In the genomic region with DNA sequence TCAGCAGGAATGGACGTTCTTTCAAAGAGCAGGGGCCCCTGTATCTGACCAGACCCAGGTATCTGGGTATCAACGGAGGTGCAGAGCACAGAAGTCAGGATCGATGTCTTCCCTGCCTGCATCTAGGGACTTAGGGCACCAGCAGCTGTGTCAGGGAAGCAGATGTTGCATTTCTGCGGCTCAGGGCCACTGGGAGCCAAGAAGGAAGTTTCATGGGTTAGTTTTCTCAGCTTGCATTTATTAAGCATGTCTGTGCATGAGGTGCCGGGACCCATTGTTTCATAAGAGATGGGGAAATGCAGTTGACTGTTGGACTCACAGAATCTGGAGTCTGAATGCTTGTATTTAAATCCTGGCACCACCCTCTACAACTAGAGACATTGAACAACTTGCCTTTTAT, we compare ENCODE assay signal across 28 mouse cellular contexts.
DNase-seq lines count a peak whose midpoint lies in the region; ATAC-seq and TF ChIP-seq lines count a peak whose summit lies in the region.
"Had no signal": no experiment of that assay in that cellular context is flagged by ENCODE, and none has a peak within 500 bp of the region (broad histone marks: within the 10 kb centered on the region; RNA-seq: fewer than 3 reads in every experiment).

No protein-coding gene starts in this region.

- no peak for ATAC-seq in midbrain, embryonic 11.5 days (ENCODE audit: low FRiP score)
- no peak for ATAC-seq in embryonic facial prominence, embryonic 13.5 days (ENCODE audit: insufficient number of reproducible peaks, insufficient read depth, low FRiP score, low TSS enrichment, low read depth)
- ATAC-seq in megakaryocyte progenitor cell, adult 5-6 weeks (replicated peaks; ENCODE audit: poor library complexity) = peak; percentile 63
- no peak for ATAC-seq in kidney, embryonic 15.5 days (replicated peaks; ENCODE audit: low FRiP score)
- ATAC-seq: activated CD4-positive, CD25-positive, alpha-beta regulatory T cell, adult 4 months; intestine, postnatal 0 days; liver, embryonic 12.5 days; liver, postnatal 0 days had no signal

- H3K4me3 ChIP-seq in midbrain, embryonic 10.5 days = no peak overlapping the region
- no peak overlapping the region for H3K4me3 ChIP-seq in midbrain, embryonic 11.5 days (ENCODE audit: low read depth, low read length)
- no peak overlapping the region for H3K4me3 ChIP-seq in embryonic facial prominence, embryonic 13.5 days
- no peak overlapping the region for H3K4me3 ChIP-seq in heart, adult 2 months
- no peak overlapping the region for H3K4me3 ChIP-seq in kidney, embryonic 15.5 days (replicated peaks)
- H3K4me3 ChIP-seq: erythroblast, embryonic 14.5 days; forebrain, embryonic 12.5 days; heart, embryonic 13.5 days; layer of hippocampus, adult 2 months; liver, embryonic 12.5 days; neural tube, embryonic 15.5 days; stomach, embryonic 15.5 days had no signal

- no peak overlapping the region for H3K9ac ChIP-seq in midbrain, embryonic 11.5 days (ENCODE audit: low read length)
- no peak overlapping the region for H3K9ac ChIP-seq in embryonic facial prominence, embryonic 13.5 days
- H3K9ac ChIP-seq in heart, adult 2 months (ENCODE audit: low read depth, low read length) = no peak overlapping the region
- no peak overlapping the region for H3K9ac ChIP-seq in kidney, embryonic 15.5 days
- H3K9ac ChIP-seq: forebrain, embryonic 12.5 days; heart, embryonic 13.5 days; liver, embryonic 12.5 days; liver, postnatal 0 days; neural tube, embryonic 15.5 days; stomach, embryonic 15.5 days had no signal

- no peak for TF ChIP-seq EP300 in heart, adult 2 months (IDR thresholded peaks at IDR 0.05; ENCODE audit: insufficient read depth, low read depth, low read length)

- WGBS in midbrain, embryonic 10.5 days = 70% methylated on average over 5 of the region's 5 CpGs
- WGBS in midbrain, embryonic 11.5 days = 62% methylated on average over 5 of the region's 5 CpGs
- 15% methylated on average over 5 of the region's 5 CpGs for whole genome bisulfite sequencing in embryonic facial prominence, embryonic 13.5 days
- WGBS in heart, adult 2 months = 63% methylated on average over 5 of the region's 5 CpGs
- 60% methylated on average over 5 of the region's 5 CpGs for WGBS in kidney, embryonic 15.5 days

- H3K4me1 ChIP-seq in midbrain, embryonic 10.5 days = peaks cover 26% of the 10 kb centered on the region
- H3K4me1 ChIP-seq in midbrain, embryonic 11.5 days (ENCODE audit: control insufficient read depth, insufficient read depth, low read length) = no peaks in the 10 kb centered on the region
- H3K4me1 ChIP-seq in embryonic facial prominence, embryonic 13.5 days = peaks cover 22% of the 10 kb centered on the region
- H3K4me1 ChIP-seq in heart, adult 2 months (ENCODE audit: control insufficient read depth, insufficient read depth, low read length) = no peaks in the 10 kb centered on the region
- H3K4me1 ChIP-seq in kidney, embryonic 15.5 days = peaks cover 8% of the 10 kb centered on the region; the same call in 1 of the 2 replicates
- H3K4me1 ChIP-seq: liver, embryonic 12.5 days; stomach, embryonic 15.5 days had no signal

- TF ChIP-seq CTCF in heart, adult 2 months (IDR thresholded peaks at IDR 0.05) = no peak

- intact Hi-C loops in heart, adult 2 months (cut with DNase I) = no loop called here

- H3K9me3 ChIP-seq in midbrain, embryonic 10.5 days (replicated peaks) = no peaks in the 10 kb centered on the region
- no peaks in the 10 kb centered on the region; the same call in 1 of the 2 replicates for H3K9me3 ChIP-seq in midbrain, embryonic 11.5 days (ENCODE audit: control insufficient read depth, low read length)
- no peaks in the 10 kb centered on the region for H3K9me3 ChIP-seq in embryonic facial prominence, embryonic 13.5 days
- H3K9me3 ChIP-seq in kidney, embryonic 15.5 days (replicated peaks) = no peaks in the 10 kb centered on the region
- H3K9me3 ChIP-seq: forebrain, embryonic 12.5 days; heart, embryonic 13.5 days; liver, embryonic 12.5 days; neural tube, embryonic 15.5 days; stomach, embryonic 15.5 days had no signal

- no peaks in the 10 kb centered on the region for H3K36me3 ChIP-seq in midbrain, embryonic 10.5 days
- no peaks in the 10 kb centered on the region for H3K36me3 ChIP-seq in midbrain, embryonic 11.5 days (ENCODE audit: control insufficient read depth, insufficient read depth, low read length)
- H3K36me3 ChIP-seq in embryonic facial prominence, embryonic 13.5 days = no peaks in the 10 kb centered on the region
- H3K36me3 ChIP-seq in heart, adult 2 months (ENCODE audit: control insufficient read depth, insufficient read depth, low read length) = no peaks in the 10 kb centered on the region
- H3K36me3 ChIP-seq in kidney, embryonic 15.5 days = no peaks in the 10 kb centered on the region
- H3K36me3 ChIP-seq: forebrain, embryonic 12.5 days; heart, embryonic 13.5 days; liver, embryonic 12.5 days; neural tube, embryonic 15.5 days; stomach, embryonic 15.5 days had no signal

- H3K79me2 ChIP-seq in heart, adult 2 months (replicated peaks; ENCODE audit: control insufficient read depth, insufficient read depth, low read length) = no peaks in the 10 kb centered on the region

- TF ChIP-seq POLR2A in heart, adult 2 months (IDR thresholded peaks at IDR 0.05; ENCODE audit: insufficient read depth, low read depth, low read length) = no peak

- DNase-seq in embryo, embryonic 10 days (ENCODE audit: low spot score) = peak; percentile 43
- DNase-seq in embryo, embryonic 11 days = no peak
- DNase-seq in midbrain, embryonic 10.5 days (ENCODE audit: low spot score) = no peak
- DNase-seq in midbrain, embryonic 11.5 days (ENCODE audit: low spot score, missing footprints) = no peak
- no peak for DNase-seq in heart, adult 2 months
- DNase-seq: adrenal gland, adult 2 months; cerebellum, adult 2 months; cerebellum, postnatal 14 days; gastrocnemius, postnatal 14 days; heart, adult 18-20 months; heart, postnatal 10 days; kidney, postnatal 36 days; left cerebral cortex, postnatal 4 days; liver, postnatal 0 days; lung, postnatal 36 days; right cerebral cortex, postnatal 25 days had no signal

- no peak overlapping the region for H3K4me2 ChIP-seq in midbrain, embryonic 11.5 days
- H3K4me2 ChIP-seq in embryonic facial prominence, embryonic 13.5 days = peak overlapping the region; percentile 27; the same call in 1 of the 2 replicates
- no peak overlapping the region for H3K4me2 ChIP-seq in kidney, embryonic 15.5 days
- H3K4me2 ChIP-seq: forebrain, embryonic 12.5 days; heart, embryonic 13.5 days; liver, embryonic 12.5 days; neural tube, embryonic 15.5 days; stomach, embryonic 15.5 days had no signal

- H3K27ac ChIP-seq in midbrain, embryonic 10.5 days (replicated peaks) = peak overlapping the region; percentile 71
- no peak overlapping the region for H3K27ac ChIP-seq in midbrain, embryonic 11.5 days (ENCODE audit: low read depth, low read length)
- no peak overlapping the region for H3K27ac ChIP-seq in embryonic facial prominence, embryonic 13.5 days
- H3K27ac ChIP-seq in heart, adult 2 months = no peak overlapping the region
- no peak overlapping the region for H3K27ac ChIP-seq in kidney, embryonic 15.5 days
- H3K27ac ChIP-seq: forebrain, embryonic 12.5 days; heart, embryonic 13.5 days; layer of hippocampus, adult 2 months; liver, embryonic 12.5 days; neural tube, embryonic 15.5 days; stomach, embryonic 15.5 days had no signal

- H3K27me3 ChIP-seq in midbrain, embryonic 10.5 days (ENCODE audit: low read depth, poor library complexity, severe bottlenecking) = no peaks in the 10 kb centered on the region
- no peaks in the 10 kb centered on the region for H3K27me3 ChIP-seq in midbrain, embryonic 11.5 days (ENCODE audit: control insufficient read depth, insufficient read depth, low read length)
- H3K27me3 ChIP-seq in embryonic facial prominence, embryonic 13.5 days = no peaks in the 10 kb centered on the region
- no peaks in the 10 kb centered on the region; the same call in 1 of the 2 replicates for H3K27me3 ChIP-seq in heart, adult 2 months (ENCODE audit: control insufficient read depth, insufficient read depth, low read length)
- no peaks in the 10 kb centered on the region for H3K27me3 ChIP-seq in kidney, embryonic 15.5 days
- H3K27me3 ChIP-seq: heart, embryonic 13.5 days; liver, embryonic 12.5 days; neural tube, embryonic 15.5 days; stomach, embryonic 15.5 days had no signal
